In the genomic region with DNA sequence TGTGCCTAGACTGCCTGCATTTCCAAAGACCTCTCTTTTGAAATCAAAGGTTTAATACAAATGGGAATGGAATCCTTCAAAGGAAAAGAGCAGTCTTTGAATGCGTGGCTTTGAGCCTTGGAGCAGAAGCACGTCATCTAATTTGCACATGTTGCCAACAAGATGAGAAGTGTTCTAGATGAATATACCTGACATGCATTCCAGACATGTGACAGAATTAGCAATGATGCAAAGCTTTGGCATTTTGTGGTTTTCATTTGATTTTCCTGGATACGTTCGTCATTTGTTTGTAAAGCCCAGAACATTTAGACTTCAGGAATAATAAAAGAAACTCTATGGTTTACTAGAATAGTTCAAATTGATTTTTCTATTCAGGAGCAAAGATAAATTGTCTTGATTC, we compare ENCODE assay signal across 27 mouse cellular contexts.
A peak's percentile ranks its signal among the peaks of the same experiment; 100 is the strongest.
DNase-seq lines count a peak whose midpoint lies in the region; ATAC-seq and TF ChIP-seq lines count a peak whose summit lies in the region.
"Had no signal": no experiment of that assay in that cellular context is flagged by ENCODE, and none has a peak within 500 bp of the region (broad histone marks: within the 10 kb centered on the region; RNA-seq: fewer than 3 reads in every experiment).

No protein-coding gene starts in this region.

- no peaks in the 10 kb centered on the region for H3K36me3 ChIP-seq in hindbrain, embryonic 13.5 days
- H3K36me3 ChIP-seq: forebrain, embryonic 12.5 days; forebrain, embryonic 15.5 days; heart, embryonic 12.5 days; heart, embryonic 15.5 days; hindbrain, embryonic 10.5 days had no signal

- ATAC-seq in hindbrain, embryonic 13.5 days (ENCODE audit: low FRiP score) = no peak
- ATAC-seq: activated CD4-positive, CD25-positive, alpha-beta regulatory T cell, adult 4 months; forebrain, embryonic 15.5 days; hindbrain, postnatal 0 days; inflammation-experienced regulatory T-cells, adult 6 months; intestine, embryonic 16.5 days had no signal

- no peaks in the 10 kb centered on the region for H3K9me3 ChIP-seq in hindbrain, embryonic 13.5 days
- H3K9me3 ChIP-seq: forebrain, embryonic 12.5 days; forebrain, embryonic 15.5 days; heart, embryonic 12.5 days; heart, embryonic 15.5 days; hindbrain, embryonic 10.5 days had no signal

- H3K27me3 ChIP-seq in hindbrain, embryonic 13.5 days = no peaks in the 10 kb centered on the region
- H3K27me3 ChIP-seq: forebrain, embryonic 12.5 days; forebrain, embryonic 15.5 days; heart, embryonic 12.5 days; heart, embryonic 15.5 days had no signal

- DNase-seq in 3134 (ENCODE audit: extremely low read depth, insufficient read length, low spot score) = peak; percentile 50
- DNase-seq in Muller cell, postnatal 12 days (ENCODE audit: inconsistent ontology term) = peak; percentile 78
- no peak for DNase-seq in cerebellum, adult 18-20 months
- no peak for DNase-seq in cerebellum, postnatal 14 days
- DNase-seq: adrenal gland, adult 8-10 months; adrenal gland, postnatal 25 days; cerebellum, adult 11-12 months; cerebellum, adult 9-10 months; cerebellum, postnatal 25 days; embryo, embryonic 11 days; gastrocnemius, postnatal 25 days; heart, adult 18-20 months; heart, postnatal 10 days; heart, postnatal 36 days; kidney, adult 18-20 months had no signal

- WGBS in hindbrain, embryonic 13.5 days = 90% methylated on average over 4 of the region's 4 CpGs

- no peak for TF ChIP-seq POLR2A in embryonic fibroblast, embryonic 13.5 days (IDR thresholded peaks at IDR 0.05; ENCODE audit: low read depth, low read length)

- H3K4me1 ChIP-seq in embryonic fibroblast, embryonic 13.5 days (ENCODE audit: control insufficient read depth, insufficient read depth, low read length) = peaks cover 8% of the 10 kb centered on the region
- H3K4me1 ChIP-seq in hindbrain, embryonic 13.5 days (replicated peaks) = no peaks in the 10 kb centered on the region
- H3K4me1 ChIP-seq: forebrain, embryonic 12.5 days; forebrain, embryonic 15.5 days had no signal

- no peak overlapping the region for H3K4me3 ChIP-seq in embryonic fibroblast, embryonic 13.5 days (ENCODE audit: insufficient read depth, low read length)
- no peak overlapping the region for H3K4me3 ChIP-seq in hindbrain, embryonic 13.5 days
- H3K4me3 ChIP-seq: forebrain, embryonic 12.5 days; forebrain, embryonic 15.5 days; heart, embryonic 12.5 days; heart, embryonic 15.5 days; hindbrain, embryonic 10.5 days had no signal

- TF ChIP-seq CTCF in embryonic fibroblast, embryonic 13.5 days (IDR thresholded peaks at IDR 0.05; ENCODE audit: borderline replicate concordance, insufficient read depth, low read length) = no peak

- no peak overlapping the region for H3K4me2 ChIP-seq in hindbrain, embryonic 13.5 days
- H3K4me2 ChIP-seq: forebrain, embryonic 12.5 days; forebrain, embryonic 15.5 days; heart, embryonic 12.5 days; heart, embryonic 15.5 days; hindbrain, embryonic 14.5 days had no signal

- no peak overlapping the region for H3K9ac ChIP-seq in hindbrain, embryonic 13.5 days
- H3K9ac ChIP-seq: forebrain, embryonic 12.5 days; forebrain, embryonic 15.5 days; heart, embryonic 12.5 days; heart, embryonic 15.5 days; hindbrain, embryonic 14.5 days had no signal

- peak overlapping the region; percentile 62 for H3K27ac ChIP-seq in embryonic fibroblast, embryonic 13.5 days (ENCODE audit: insufficient read depth, low read length)
- no peak overlapping the region for H3K27ac ChIP-seq in hindbrain, embryonic 13.5 days
- H3K27ac ChIP-seq: forebrain, embryonic 12.5 days; forebrain, embryonic 15.5 days; heart, embryonic 15.5 days; hindbrain, embryonic 10.5 days; hindbrain, embryonic 14.5 days; hindbrain, postnatal 0 days had no signal

Comparison
In these comparisons a context has a peak if more than half of its experiments do, and no peak if none do; other contexts are left out.
1. DNase-seq: peak in 3134 (single experiment) and Muller cell, postnatal 12 days (single experiment); none in cerebellum, adult 18-20 months (0 of 2) and cerebellum, postnatal 14 days (0 of 2).